Mouse (Mus musculus) R1 (cell line): ENCODE measurements around the gene Ccdc28b.

Experiments
- DNase-seq: peaks from one replicate; pipeline ENCODE4 v3.0.0-alpha.2; 2018; ENCODE audit warnings: low read depth, low spot score

Ccdc28b gene

GRCm38 (mm10) chr4:129623681-129624091 lies at the start of gene Ccdc28b:
Gene Ccdc28b (minus strand): TSS chr4:129623947.
- DNase-seq, result peak; percentile 77

- DNase-seq, result no peak
Measured at GRCm38 (mm10) chr4:129672878-129673449, 49.2 kb upstream of the Ccdc28b start.

GRCm38 (mm10) chr4:129672083-129672877 lies 48.5 kb upstream of the Ccdc28b start, which contains the start of gene Kpna6:
Gene Kpna6 (minus strand): TSS chr4:129672767.
- DNase-seq, result peak; percentile 96

GRCm38 (mm10) chr4:129671491-129672082 lies 47.8 kb upstream of the Ccdc28b start:
- peak; percentile 85 for DNase-seq

DNA sequence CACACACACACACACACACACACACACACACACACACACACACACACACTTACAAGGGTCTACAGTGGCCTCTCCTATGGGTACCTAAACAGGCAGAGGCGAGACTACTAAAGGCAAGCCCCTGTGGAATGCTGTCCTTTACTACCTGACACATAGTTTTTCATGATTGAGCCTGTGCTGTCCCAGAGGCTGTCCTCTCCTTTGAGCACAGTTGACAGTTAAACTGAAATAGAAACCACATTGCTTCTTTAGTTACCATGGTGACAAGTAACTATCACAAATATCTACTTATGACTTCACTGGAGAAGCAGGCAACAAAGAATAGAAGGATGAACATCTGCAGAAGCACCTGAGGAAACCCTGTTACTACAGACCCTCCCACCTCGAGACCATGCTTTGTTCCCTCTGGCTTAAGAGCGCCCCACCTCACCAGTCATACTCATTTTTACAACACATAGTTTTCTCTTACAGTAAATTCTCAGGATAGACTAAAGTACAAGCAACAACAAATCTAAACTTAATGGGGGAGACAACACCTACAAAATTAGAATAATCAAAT lies 38.6 kb upstream of the Ccdc28b start:
- no peak for DNase-seq

DNA sequence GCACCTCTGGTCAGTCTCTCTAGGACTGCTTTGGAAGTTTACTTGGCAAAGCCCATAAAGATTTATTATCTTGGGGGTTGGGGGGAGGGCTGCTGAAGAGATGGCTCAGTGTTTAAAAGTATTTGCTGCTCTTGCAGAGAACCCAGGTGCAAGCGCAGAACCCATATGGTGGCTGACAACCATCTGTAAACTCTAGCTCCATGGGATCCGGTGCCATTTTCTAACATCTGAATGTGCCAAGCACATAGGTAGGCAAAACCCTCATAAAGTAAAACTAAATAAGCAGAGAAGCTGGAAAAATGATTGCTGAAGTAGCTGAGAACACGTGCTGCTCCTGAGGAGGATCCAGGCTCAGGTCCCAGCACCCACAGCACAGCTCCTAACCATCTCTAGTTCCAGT lies 37.8 kb upstream of the Ccdc28b start:
- DNase-seq, result no peak

DNA sequence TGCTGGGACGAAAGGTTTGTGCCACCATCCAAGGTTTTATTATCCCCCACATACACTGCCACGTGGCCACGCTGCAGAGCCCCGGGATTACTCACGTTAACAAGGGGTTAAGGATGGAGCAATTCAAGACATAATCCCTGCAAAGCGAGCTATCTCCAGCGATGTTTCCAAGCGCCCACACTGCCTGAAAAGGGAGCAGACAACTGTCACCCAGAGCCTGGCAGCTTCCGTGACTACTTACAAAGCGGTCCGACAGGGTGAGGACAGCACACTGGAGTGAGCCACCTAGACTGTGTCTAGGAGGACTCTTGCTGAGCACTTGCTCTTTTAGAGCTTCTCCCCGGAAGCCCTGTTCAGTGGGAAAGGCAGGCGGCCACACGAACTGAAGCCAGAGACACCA lies 31.0 kb upstream of the Ccdc28b start:
- DNase-seq, result no peak

DNA sequence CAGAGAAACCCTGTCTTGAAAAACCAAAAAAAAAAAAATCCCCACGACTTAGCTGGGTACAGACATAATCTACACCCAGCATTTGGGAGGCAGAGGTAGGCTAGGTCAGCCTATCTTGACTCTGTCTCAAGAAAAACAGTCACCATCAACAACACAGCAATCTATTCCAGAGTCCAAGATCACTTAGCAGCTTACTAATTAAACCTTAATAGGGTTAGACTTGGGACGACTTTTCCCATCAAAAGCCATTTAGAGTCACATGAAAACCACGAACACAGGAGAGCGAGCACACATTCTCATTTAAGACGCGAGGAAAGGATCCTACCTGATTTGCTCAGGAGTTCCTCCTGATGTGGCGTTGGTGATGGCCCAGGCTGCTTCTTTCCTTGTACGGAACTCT lies 26.6 kb upstream of the Ccdc28b start:
- no peak for DNase-seq

DNA sequence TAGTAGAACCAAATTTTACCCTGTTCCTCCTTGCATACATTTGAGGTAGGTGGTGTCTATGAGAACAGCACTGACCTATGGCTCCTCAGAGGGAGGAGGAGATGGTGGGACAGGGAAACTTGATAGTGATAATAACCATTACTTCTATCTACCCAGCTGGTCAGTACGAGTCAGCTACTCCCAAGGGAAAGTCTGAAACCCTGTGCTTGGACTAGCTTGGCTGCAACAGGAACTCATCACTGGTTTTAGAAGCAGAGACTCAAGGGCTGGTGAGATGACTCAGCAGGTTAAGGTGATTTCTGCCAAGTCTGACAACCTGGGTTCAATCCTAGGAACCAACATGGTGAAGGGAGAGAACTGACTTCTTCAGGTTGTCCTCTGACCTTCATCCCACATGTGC lies 24.9 kb upstream of the Ccdc28b start:
- DNase-seq, result no peak

- DNase-seq, result no peak
Measured at GRCm38 (mm10) chr4:129645204-129645603, 21.5 kb upstream of the Ccdc28b start.

GRCm38 (mm10) chr4:129641756-129642155 lies 18.0 kb upstream of the Ccdc28b start:
- DNase-seq, result peak; percentile 21

- peak; percentile 100 for DNase-seq
Measured at GRCm38 (mm10) chr4:129640638-129641467, 17.1 kb upstream of the Ccdc28b start, which contains the start of gene Txlna. Gene Txlna (minus strand): TSS chr4:129641065.

GRCm38 (mm10) chr4:129640101-129640637 lies 16.4 kb upstream of the Ccdc28b start:
- DNase-seq, result no peak

DNA sequence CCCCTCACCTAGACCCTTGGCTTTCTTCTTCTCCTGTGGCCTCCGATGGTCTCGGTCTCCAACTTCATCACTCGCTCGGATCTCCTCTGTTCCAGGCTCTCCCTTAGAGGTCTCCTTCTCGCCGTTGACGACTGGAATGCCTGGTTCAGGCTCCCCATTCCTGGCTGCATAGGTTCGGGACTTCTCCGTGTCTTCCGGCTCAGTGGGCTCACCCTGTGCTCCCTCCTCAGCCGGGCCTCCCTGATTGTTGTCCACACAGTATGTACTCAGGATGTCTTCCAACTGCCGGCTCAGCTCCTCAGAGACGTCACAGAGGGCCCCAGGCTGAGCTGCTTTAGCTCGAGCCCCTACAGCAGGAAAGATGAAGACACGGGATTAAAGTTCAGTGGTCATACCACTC lies 15.5 kb upstream of the Ccdc28b start:
- DNase-seq, result no peak

DNA sequence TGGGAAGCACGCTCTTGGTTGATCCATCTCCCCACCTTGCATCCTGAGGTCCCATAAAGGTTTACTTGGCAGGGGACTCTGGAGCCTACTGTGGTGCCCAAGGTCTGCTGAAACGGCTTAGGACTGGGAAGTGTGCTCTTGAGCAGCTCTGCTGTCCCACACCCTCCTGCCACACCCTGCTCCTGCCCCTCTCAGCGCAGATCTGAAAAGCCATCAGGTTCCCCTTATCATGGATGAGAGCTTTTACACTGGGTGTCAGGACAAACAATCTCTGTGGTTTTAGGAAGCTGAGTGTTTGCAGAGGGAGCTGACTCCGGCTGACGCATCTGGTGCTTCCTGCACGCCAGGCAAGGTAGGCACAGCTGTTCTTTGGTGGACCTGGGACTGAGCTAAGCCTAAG lies 10.1 kb upstream of the Ccdc28b start:
- no peak for DNase-seq

GRCm38 (mm10) chr4:129631867-129632266 lies 8.1 kb upstream of the Ccdc28b start:
- DNase-seq, result no peak

DNA sequence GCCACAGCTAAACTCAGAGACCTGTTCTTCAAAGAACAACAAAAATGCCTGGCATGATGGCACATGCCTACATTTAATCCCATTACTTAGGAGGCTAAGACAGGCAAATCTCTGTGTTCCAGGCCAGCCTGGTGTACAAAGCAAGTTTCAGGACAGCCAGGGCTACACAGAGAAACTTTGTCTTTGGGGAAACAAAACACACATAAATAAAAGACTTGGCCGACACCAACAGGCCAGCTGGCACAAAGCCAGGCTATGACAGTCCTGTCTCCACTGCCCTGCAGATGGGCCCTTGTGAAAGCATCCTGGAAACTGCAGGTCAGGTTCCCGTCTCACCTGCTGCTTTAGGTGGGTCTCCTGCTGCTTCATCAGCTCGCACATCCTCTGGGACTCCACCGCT lies 7.2 kb upstream of the Ccdc28b start:
- DNase-seq, result no peak

DNA sequence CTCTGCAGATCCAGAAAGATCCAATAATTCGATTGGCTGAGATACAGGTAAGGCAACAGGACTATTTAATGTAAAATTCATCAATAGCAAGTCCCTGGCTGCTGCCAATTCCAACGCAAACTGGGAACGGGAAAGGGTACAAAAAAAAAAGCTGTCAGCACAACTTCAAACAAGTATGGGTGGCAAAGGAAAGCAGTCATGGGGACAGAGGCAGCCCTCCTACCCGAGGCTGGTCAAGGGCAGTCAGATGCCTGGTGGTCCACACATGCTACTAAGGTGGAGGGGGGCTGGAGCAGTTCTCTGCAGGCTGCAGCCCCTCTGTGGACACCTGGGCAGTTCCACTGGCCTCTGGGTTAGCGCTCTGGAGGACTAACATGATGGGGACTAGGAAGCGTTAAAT lies 2.3 kb upstream of the Ccdc28b start:
- no peak for DNase-seq

DNA sequence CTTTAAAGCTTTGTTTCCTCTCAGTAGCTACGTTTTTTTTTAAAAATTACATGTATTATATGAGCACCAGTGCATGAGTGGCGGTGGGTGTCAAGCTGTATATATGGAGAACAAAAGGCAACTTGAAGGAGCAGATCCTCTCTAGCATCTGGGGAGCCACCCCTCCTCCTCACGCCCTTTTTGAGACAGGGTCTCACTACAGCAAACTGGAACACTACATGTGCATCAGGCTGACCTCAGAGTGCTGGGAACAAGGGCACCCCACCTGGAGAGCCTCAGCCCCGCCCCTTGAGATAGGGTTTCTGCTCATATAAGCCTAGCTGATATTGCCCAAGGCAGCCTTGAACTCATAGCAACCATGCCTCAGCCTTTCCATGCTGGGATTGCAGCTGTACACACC lies 1.7 kb upstream of the Ccdc28b start:
- no peak for DNase-seq

DNA sequence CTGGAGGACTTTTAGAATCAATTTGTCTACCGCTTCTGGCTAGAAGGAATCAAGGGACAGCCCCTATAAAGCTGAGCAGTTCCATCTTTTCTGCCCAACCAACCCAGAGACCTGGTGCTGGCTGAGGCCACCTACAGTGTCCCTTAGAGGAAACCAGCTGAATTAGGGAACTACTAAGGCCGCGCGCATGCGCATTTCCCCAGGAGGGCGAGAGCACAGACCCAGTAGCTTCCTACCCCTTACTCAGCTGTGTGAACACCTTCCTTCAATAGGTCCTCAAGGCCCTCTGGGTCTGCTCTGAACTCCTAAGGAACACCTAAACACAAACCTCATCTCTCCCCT lies 1.3 kb upstream of the Ccdc28b start:
- DNase-seq, result no peak

DNA sequence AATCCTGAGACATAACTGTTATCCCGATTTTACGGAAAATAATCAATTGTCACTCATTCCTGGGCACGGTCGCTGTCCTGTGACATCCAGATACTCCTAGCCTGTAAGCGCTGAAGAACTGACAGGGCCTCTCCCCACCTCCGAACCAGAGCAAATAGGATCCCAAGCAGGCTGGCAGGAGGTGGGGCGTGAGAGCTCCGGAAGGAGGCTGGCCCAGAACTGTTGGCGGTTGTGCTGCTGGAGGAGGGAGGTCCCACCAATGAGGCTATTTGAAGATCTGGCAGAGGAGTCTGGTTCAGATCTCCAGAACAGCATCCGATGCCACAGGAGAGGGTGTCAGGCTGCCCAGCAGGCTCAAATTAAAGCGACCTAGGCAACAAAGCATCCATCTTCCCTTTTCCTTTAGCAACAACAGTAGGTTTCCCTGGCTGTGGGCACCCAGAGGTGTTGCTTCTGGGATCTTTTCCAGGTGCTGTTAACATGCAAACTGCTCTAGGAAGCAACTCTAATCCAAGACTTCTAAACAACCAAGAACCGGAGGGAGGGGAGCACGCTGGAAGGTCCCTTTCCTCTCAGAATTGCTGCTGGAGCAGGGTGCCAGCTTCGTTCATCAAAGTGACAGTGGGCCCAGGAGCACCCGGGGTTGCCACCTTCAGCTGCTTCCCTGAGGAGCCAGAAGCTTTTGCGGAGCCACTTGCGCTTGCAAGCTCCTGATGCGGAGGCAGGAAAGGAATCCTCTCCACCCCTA lies 708 bp upstream of the Ccdc28b start:
- DNase-seq, result peak; percentile 93
